Mouse (Mus musculus) neural tube, embryonic 11.5 days (tissue): ENCODE results near the gene Glis3. TPM values are rescaled to one million over a fixed set of nuclear protein-coding genes. Genes with fewer than 3 reads are reported as not detected.

Source experiments
- ATAC-seq: fragments of 200-750 bp; cut with Nextera tagmentation; 2 replicates; pipeline ENCODE4 v1.8.0; 2017; ENCODE audit warnings: moderate number of reproducible peaks, mild to moderate bottlenecking, moderate TSS enrichment, moderate library complexity; ENCODE audit not compliant: insufficient read depth, low FRiP score, low TSS enrichment
- DNase-seq: peaks from one replicate; pipeline ENCODE4 v3.0.0-alpha.2; 2015; ENCODE audit warnings: low spot score
- H3K27ac ChIP-seq: fragments of 300-500 bp; sonication (generic); 2 replicates; pipeline ENCODE4 v1.5.1; 2014; ENCODE audit warnings: low read depth, mild to moderate bottlenecking, low read length
- H3K27me3 ChIP-seq: fragments of 300-500 bp; sonication (generic); 2 replicates; pipeline ENCODE4 v1.6.1; 2014; ENCODE audit warnings: mild to moderate bottlenecking, low read length, mixed read lengths; ENCODE audit not compliant: control insufficient read depth, insufficient read depth
- H3K36me3 ChIP-seq: fragments of 300-500 bp; sonication (generic); 2 replicates; pipeline ENCODE4 v1.6.1; 2014; ENCODE audit warnings: mild to moderate bottlenecking, low read length, moderate library complexity, mixed read lengths; ENCODE audit not compliant: control insufficient read depth, insufficient read depth
- H3K4me1 ChIP-seq: fragments of 300-500 bp; sonication (generic); 2 replicates; pipeline ENCODE4 v1.6.1; 2014; ENCODE audit warnings: low read length, mixed read lengths; ENCODE audit not compliant: control insufficient read depth, insufficient read depth
- H3K4me2 ChIP-seq: fragments of 300-500 bp; sonication (generic); 2 replicates; pipeline ENCODE4 v1.6.1; 2014; ENCODE audit warnings: low read depth, mild to moderate bottlenecking, moderate library complexity
- H3K4me3 ChIP-seq: fragments of 300-500 bp; sonication (generic); 2 replicates; pipeline ENCODE4 v1.5.1; 2014; ENCODE audit warnings: low read depth, low read length
- H3K9ac ChIP-seq: fragments of 300-500 bp; sonication (generic); 2 replicates; pipeline ENCODE4 v1.6.1; 2014; ENCODE audit warnings: mild to moderate bottlenecking, low read length
- H3K9me3 ChIP-seq: fragments of 300-500 bp; sonication (generic); 2 replicates; pipeline ENCODE4 v1.6.1; 2016; ENCODE audit warnings: low read length; ENCODE audit not compliant: control insufficient read depth
- WGBS: fragments of 180-500 bp; shearing (Covaris S2); extraction: QIAGEN DNeasy Blood & Tissue Kit; methylation state at CpG from one replicate; pipeline ENCODE4 v1.1.7; 2014; 5-methylcytosine and 5-hydroxymethylcytosine counted together
- polyA plus RNA-seq: library from polyadenylated mRNA; unstranded; fragments of >200 nt; fragmentation: Nextera tagmentation; extraction: Ambion mirVana; gene quantifications from 2 replicates; pipeline ENCODE4 v1.2.1, GENCODE M21; 2014

The Glis3 gene
- polyA plus RNA-seq, 1 experiment from 2014 or later, result 1.6 TPM

- peaks cover 6% of the 10 kb centered on the region; the same call in 1 of the 2 replicates for H3K4me1 ChIP-seq
- 50% methylated on average over 9 of the region's 9 CpGs for WGBS
- no peak overlapping the region for H3K4me3 ChIP-seq
- no peak for DNase-seq
- no peaks in the 10 kb centered on the region for H3K9me3 ChIP-seq
- H3K27ac ChIP-seq, result no peak overlapping the region
- no peak overlapping the region for H3K9ac ChIP-seq
- no peaks in the 10 kb centered on the region for H3K27me3 ChIP-seq
- no peaks in the 10 kb centered on the region for H3K36me3 ChIP-seq
- no peak overlapping the region for H3K4me2 ChIP-seq
- ATAC-seq, result no peak
These were observed 299.1 kb downstream of the Glis3 start for GRCm38 (mm10) chr19:28380691-28381262.

- Histone ChIP-seq H3K4me3 (no peak overlapping the region), H3K9ac (no peak overlapping the region)
- WGBS, result 75% methylated on average over 5 of the region's 5 CpGs
These were observed 302.0 kb downstream of the Glis3 start for GRCm38 (mm10) chr19:28377788-28378295.

GRCm38 (mm10) chr19:28376401-28376800 is 303.5 kb downstream of the Glis3 start:
- H3K27me3 ChIP-seq, result no peaks in the 10 kb centered on the region
- H3K4me2 ChIP-seq, result no peak overlapping the region
- DNase-seq, result no peak
- no peak for ATAC-seq
- 94% methylated on average over 1 of the region's 1 CpGs for WGBS
- H3K9ac ChIP-seq, result no peak overlapping the region
- no peak overlapping the region for H3K27ac ChIP-seq
- peaks cover under 1% of the 10 kb centered on the region; the same call in 1 of the 2 replicates for H3K4me1 ChIP-seq
- no peaks in the 10 kb centered on the region for H3K9me3 ChIP-seq
- no peak overlapping the region for H3K4me3 ChIP-seq
- H3K36me3 ChIP-seq, result no peaks in the 10 kb centered on the region

More at GRCm38 (mm10) chr19:28377788-28378295, 302.0 kb downstream of the Glis3 start:
- Histone ChIP-seq H3K4me1 (peaks cover 6% of the 10 kb centered on the region; the same call in 1 of the 2 replicates), H3K9me3 (no peaks in the 10 kb centered on the region), H3K27me3 (no peaks in the 10 kb centered on the region), H3K4me2 (no peak overlapping the region), H3K27ac (no peak overlapping the region), H3K36me3 (no peaks in the 10 kb centered on the region)
- no peak for ATAC-seq
- DNase-seq, result no peak

- H3K4me3 ChIP-seq, result no peak overlapping the region
- H3K9ac ChIP-seq, result no peak overlapping the region
- no peaks in the 10 kb centered on the region for H3K36me3 ChIP-seq
- H3K27me3 ChIP-seq, result no peaks in the 10 kb centered on the region
- H3K4me2 ChIP-seq, result no peak overlapping the region
- no peaks in the 10 kb centered on the region for H3K4me1 ChIP-seq
- H3K27ac ChIP-seq, result no peak overlapping the region
- ATAC-seq (no peak), DNase-seq (no peak)
- no peaks in the 10 kb centered on the region for H3K9me3 ChIP-seq
- 83% methylated on average over 2 of the region's 2 CpGs for WGBS
These were observed 304.1 kb downstream of the Glis3 start for GRCm38 (mm10) chr19:28375746-28376145.

GRCm38 (mm10) chr19:28374524-28374923 is 305.4 kb downstream of the Glis3 start:
- no peaks in the 10 kb centered on the region for H3K27me3 ChIP-seq
- no peaks in the 10 kb centered on the region for H3K9me3 ChIP-seq
- H3K4me1 ChIP-seq, result no peaks in the 10 kb centered on the region
- no peaks in the 10 kb centered on the region for H3K36me3 ChIP-seq
- ATAC-seq (no peak), DNase-seq (no peak)
- H3K4me2 ChIP-seq, result no peak overlapping the region
- no peak overlapping the region for H3K27ac ChIP-seq
- no peak overlapping the region for H3K9ac ChIP-seq
- WGBS, result 44% methylated on average over 2 of the region's 2 CpGs
- H3K4me3 ChIP-seq, result no peak overlapping the region

- DNase-seq (no peak), ATAC-seq (no peak)
- Histone ChIP-seq H3K4me3 (no peak overlapping the region), H3K36me3 (no peaks in the 10 kb centered on the region), H3K27me3 (no peaks in the 10 kb centered on the region), H3K4me2 (no peak overlapping the region), H3K4me1 (no peaks in the 10 kb centered on the region), H3K9me3 (no peaks in the 10 kb centered on the region), H3K9ac (no peak overlapping the region), H3K27ac (no peak overlapping the region)
- 75% methylated on average over 4 of the region's 4 CpGs for WGBS
These were observed 311.7 kb downstream of the Glis3 start for GRCm38 (mm10) chr19:28368215-28368614.

- H3K4me2 ChIP-seq, result no peak overlapping the region
- WGBS, result 93% methylated on average over 6 of the region's 6 CpGs
- H3K9me3 ChIP-seq, result no peaks in the 10 kb centered on the region
- no peaks in the 10 kb centered on the region for H3K4me1 ChIP-seq
- H3K4me3 ChIP-seq, result no peak overlapping the region
- no peak overlapping the region for H3K9ac ChIP-seq
- no peaks in the 10 kb centered on the region for H3K27me3 ChIP-seq
- no peak overlapping the region for H3K27ac ChIP-seq
- DNase-seq, result no peak
- H3K36me3 ChIP-seq, result no peaks in the 10 kb centered on the region
- no peak for ATAC-seq
These were observed 312.6 kb downstream of the Glis3 start for GRCm38 (mm10) chr19:28367274-28367673.

GRCm38 (mm10) chr19:28366766-28367165 is 313.1 kb downstream of the Glis3 start:
- no peak for ATAC-seq
- no peak overlapping the region for H3K4me2 ChIP-seq
- no peak overlapping the region for H3K9ac ChIP-seq
- H3K4me3 ChIP-seq, result no peak overlapping the region
- H3K27ac ChIP-seq, result no peak overlapping the region
- no peaks in the 10 kb centered on the region for H3K36me3 ChIP-seq
- no peaks in the 10 kb centered on the region for H3K4me1 ChIP-seq
- no peak for DNase-seq
- H3K9me3 ChIP-seq, result no peaks in the 10 kb centered on the region
- WGBS, result 88% methylated on average over 1 of the region's 1 CpGs
- no peaks in the 10 kb centered on the region for H3K27me3 ChIP-seq

- Histone ChIP-seq H3K27me3 (no peaks in the 10 kb centered on the region), H3K36me3 (no peaks in the 10 kb centered on the region), H3K9ac (no peak overlapping the region), H3K27ac (no peak overlapping the region), H3K4me2 (no peak overlapping the region), H3K4me1 (no peaks in the 10 kb centered on the region), H3K4me3 (no peak overlapping the region), H3K9me3 (no peaks in the 10 kb centered on the region)
- DNase-seq (peak; percentile 42), ATAC-seq (no peak; the same call in 1 of the 2 replicates)
- 46% methylated on average over 7 of the region's 7 CpGs for WGBS
These were observed 314.0 kb downstream of the Glis3 start for GRCm38 (mm10) chr19:28365897-28366296.
